Mouse (Mus musculus) left cerebral cortex, postnatal 4 days (tissue): ENCODE results near the gene Fcnb. TPM values are rescaled to one million over a fixed set of nuclear protein-coding genes. Genes with fewer than 3 reads are reported as not detected.
A peak's percentile ranks its signal among the peaks of the same experiment; 100 is the strongest.

ENCODE experiments used
- DNase-seq: peaks from one replicate; pipeline ENCODE4 v3.0.0-alpha.2; 2022
- intact Hi-C: fragments of 180-260 bp; cut with DNase I; formaldehyde crosslinking; loops from one replicate; pipeline ENCODE4 v1.15.1; 2025
- total RNA-seq, 2 experiments: library from RNA; stranded (reverse); gene quantifications; 2 replicates each; pipeline ENCODE4 v1.2.3; 2021

The Fcnb gene
- not detected for total RNA-seq

GRCm38 (mm10) chr2:28084768-28085167 lies at the start of gene Fcnb:
Gene Fcnb, minus strand, starts transcription at chr2:28084885.
- intact Hi-C loops: no loop called here

GRCm38 (mm10) chr2:28133833-28134232 lies 49.1 kb upstream of the Fcnb start:
- peak; percentile 71 for DNase-seq
- intact Hi-C loops: no loop called here

More at GRCm38 (mm10) chr2:28084768-28085167, at the start of gene Fcnb:
- no peak for DNase-seq

GRCm38 (mm10) chr2:28132117-28132516 lies 47.4 kb upstream of the Fcnb start:
- intact Hi-C loops: no loop called here
- no peak for DNase-seq

GRCm38 (mm10) chr2:28126763-28127438 lies 42.2 kb upstream of the Fcnb start:
- no peak for DNase-seq
- intact Hi-C loops: no loop called here

GRCm38 (mm10) chr2:28123910-28124309 lies 39.2 kb upstream of the Fcnb start:
- DNase-seq: no peak
- intact Hi-C loops: no loop called here

- intact Hi-C loops: no loop called here
- DNase-seq: no peak
These were observed 36.6 kb upstream of the Fcnb start for GRCm38 (mm10) chr2:28121309-28121708.

GRCm38 (mm10) chr2:28120342-28120741 lies 35.7 kb upstream of the Fcnb start:
- DNase-seq: no peak
- intact Hi-C loops: no loop called here

- peak; percentile 26 for DNase-seq
- intact Hi-C loops: no loop called here
These were observed 33.9 kb upstream of the Fcnb start for GRCm38 (mm10) chr2:28118518-28119116.

- intact Hi-C loops: no loop called here
- DNase-seq: no peak
These were observed 33.0 kb upstream of the Fcnb start for GRCm38 (mm10) chr2:28117490-28118308.

GRCm38 (mm10) chr2:28108763-28109162 lies 24.1 kb upstream of the Fcnb start:
- DNase-seq: no peak
- intact Hi-C loops: no loop called here

- intact Hi-C loops: no loop called here
These were observed 21.3 kb upstream of the Fcnb start for GRCm38 (mm10) chr2:28106002-28106401.

GRCm38 (mm10) chr2:28103653-28104052 lies 19.0 kb upstream of the Fcnb start:
- intact Hi-C loops: no loop called here
- DNase-seq: no peak

More at GRCm38 (mm10) chr2:28106002-28106401, 21.3 kb upstream of the Fcnb start:
- DNase-seq: no peak

- intact Hi-C loops: no loop called here
- no peak for DNase-seq
These were observed 17.2 kb upstream of the Fcnb start for GRCm38 (mm10) chr2:28101892-28102291.

- intact Hi-C loops: no loop called here
- DNase-seq: no peak
These were observed 16.3 kb upstream of the Fcnb start for GRCm38 (mm10) chr2:28100796-28101483.

- no peak for DNase-seq
- intact Hi-C loops: no loop called here
These were observed 14.1 kb upstream of the Fcnb start for GRCm38 (mm10) chr2:28098547-28099505.

- intact Hi-C loops: no loop called here
- DNase-seq: no peak
These were observed 12.1 kb upstream of the Fcnb start for GRCm38 (mm10) chr2:28096751-28097309.

- DNase-seq: no peak
- intact Hi-C loops: no loop called here
These were observed 7.4 kb upstream of the Fcnb start for GRCm38 (mm10) chr2:28092099-28092498.

- DNase-seq: no peak
- intact Hi-C loops: no loop called here
These were observed 6.4 kb upstream of the Fcnb start for GRCm38 (mm10) chr2:28091042-28091441.

GRCm38 (mm10) chr2:28090299-28091008 lies 5.8 kb upstream of the Fcnb start:
- intact Hi-C loops: no loop called here

More at GRCm38 (mm10) chr2:28090299-28091008, 5.8 kb upstream of the Fcnb start:
- no peak for DNase-seq
